Mouse (Mus musculus) erythroid progenitor cell, adult 5-6 weeks (primary cell): ENCODE results near the gene Mif. TPM values are rescaled to one million over a fixed set of nuclear protein-coding genes. Genes with fewer than 3 reads are reported as not detected.
"Not testable (repeated sequence)": the region's sequence is repeated elsewhere in the genome, so short reads cannot be mapped to it uniquely, and the experiment has no call there.

Source experiments
- ATAC-seq: replicated peaks from 2 replicates; pipeline ENCODE4 v1.8.0; 2016; ENCODE audit warnings: moderate number of reproducible peaks, mild to moderate bottlenecking, moderate TSS enrichment, inconsistent platforms; ENCODE audit not compliant: poor library complexity, low FRiP score, severe bottlenecking
- total RNA-seq, 2 experiments: library from RNA; stranded (forward) in 1 of 2; stranded (reverse) in 1 of 2; fragments of 150-400 nt in 1 of 2; fragments of 186-747, 209-891 nt in 1 of 2; gene quantifications; 2 replicates each; pipeline versions ENCODE4 v1.2.3 to v1.2.4; 2015 to 2017; ENCODE audit warnings: low replicate concordance in 2 of 2

Mif gene
- total RNA-seq, 2 experiments from 2014 or later, result 14.8 to 54.9 TPM

DNA sequence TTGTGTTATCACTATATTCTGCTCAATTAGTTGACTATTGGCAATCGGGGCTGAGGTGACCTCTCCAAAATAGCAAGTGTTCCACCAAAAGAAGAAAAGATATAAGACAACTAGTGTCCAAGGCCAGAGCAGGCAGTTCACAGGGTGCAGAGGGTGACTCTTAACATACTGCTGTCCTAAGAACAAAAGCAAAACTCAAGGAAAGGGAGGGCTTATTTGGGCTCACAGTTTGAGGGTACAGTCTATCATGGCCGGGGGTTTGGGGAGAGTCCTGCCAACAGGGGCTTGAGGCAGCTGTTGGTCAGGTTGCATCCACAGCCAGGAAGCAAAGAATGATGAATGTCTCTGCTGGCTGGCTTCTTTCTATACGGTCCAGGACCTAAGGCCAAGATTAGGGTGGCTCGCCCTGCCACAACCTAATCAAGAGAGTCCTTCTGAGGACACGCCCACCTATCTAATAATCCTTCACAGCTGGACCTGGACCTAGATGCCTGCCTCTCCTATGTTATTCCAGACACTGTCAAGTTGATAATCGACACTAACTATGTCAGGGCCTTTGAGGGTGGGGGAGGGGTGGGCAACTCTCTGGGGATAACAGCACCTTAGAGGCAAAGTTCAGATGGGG lies 14.6 kb downstream of the Mif start:
- peak; percentile 97 for ATAC-seq

DNA sequence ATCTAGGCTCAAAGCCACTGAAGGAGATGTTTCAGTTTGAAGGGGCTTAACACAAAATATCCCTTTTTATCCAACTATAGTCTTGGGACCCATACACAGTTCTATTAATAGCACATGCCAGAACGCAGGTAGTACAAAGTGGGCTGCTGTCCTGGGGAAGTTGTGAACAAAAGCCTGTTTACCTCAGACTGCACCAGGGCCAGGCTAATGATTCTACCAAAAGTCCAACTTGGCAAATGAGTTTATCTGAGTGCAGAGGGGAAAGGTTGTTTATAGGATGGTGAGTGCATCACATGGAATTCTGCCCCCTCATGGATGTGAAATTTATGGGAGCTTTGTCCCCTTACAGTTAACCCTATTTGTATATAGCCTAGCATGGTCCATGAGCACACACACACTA lies 15.2 kb downstream of the Mif start:
- ATAC-seq, result peak; percentile 7

DNA sequence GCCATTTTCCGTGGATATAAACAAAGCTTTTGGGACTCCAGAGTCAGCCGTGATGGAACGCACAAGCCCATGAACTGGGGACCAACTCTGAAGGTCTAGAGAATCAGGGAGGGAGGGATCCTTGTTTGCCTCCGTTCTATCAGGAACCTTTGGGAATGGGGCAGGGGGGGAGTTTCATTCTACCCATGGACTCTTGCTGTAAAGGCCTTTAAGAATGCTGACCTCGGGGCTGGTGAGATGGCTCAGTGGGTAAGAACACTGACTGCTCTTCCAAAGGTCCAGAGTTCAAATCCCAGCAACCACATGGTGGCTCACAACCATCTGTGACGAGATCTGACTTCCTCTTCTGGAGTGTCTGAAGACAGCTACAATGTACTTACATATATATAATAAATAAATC lies 16.1 kb downstream of the Mif start:
- ATAC-seq, result not testable (repeated sequence)

- ATAC-seq, result no peak
Measured at GRCm38 (mm10) chr10:75839092-75839491, 20.9 kb downstream of the Mif start.

DNA sequence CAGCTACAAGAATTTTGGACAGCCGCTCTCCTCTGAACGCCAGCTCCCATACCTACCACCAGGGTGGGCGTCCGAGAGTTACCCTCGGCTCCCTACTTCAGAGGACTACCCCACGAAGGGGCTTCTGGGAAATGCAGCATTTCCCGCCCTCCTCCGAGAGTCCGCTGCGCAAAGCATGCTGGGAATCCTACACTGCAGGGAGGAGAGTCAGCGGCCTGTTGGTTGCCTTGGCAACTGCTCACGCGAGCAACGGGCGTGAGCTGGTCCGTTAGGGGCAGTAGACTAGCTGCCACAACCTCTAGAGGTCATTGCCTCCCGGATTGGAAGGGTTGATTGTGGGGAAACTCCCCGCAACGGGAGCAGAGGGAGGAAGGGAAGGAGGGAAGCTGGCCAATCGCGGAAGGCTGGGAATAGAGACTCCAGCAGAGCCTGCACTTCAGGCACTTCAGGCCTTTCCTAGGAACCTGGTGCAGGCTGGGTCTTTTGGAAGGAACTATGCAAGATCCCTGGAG lies 22.7 kb downstream of the Mif start, which contains the start of gene Gstt2:
Gene Gstt2 (minus strand): TSS at position 177 of the 512 bp plus-strand sequence.
- peak; percentile 82 for ATAC-seq

DNA sequence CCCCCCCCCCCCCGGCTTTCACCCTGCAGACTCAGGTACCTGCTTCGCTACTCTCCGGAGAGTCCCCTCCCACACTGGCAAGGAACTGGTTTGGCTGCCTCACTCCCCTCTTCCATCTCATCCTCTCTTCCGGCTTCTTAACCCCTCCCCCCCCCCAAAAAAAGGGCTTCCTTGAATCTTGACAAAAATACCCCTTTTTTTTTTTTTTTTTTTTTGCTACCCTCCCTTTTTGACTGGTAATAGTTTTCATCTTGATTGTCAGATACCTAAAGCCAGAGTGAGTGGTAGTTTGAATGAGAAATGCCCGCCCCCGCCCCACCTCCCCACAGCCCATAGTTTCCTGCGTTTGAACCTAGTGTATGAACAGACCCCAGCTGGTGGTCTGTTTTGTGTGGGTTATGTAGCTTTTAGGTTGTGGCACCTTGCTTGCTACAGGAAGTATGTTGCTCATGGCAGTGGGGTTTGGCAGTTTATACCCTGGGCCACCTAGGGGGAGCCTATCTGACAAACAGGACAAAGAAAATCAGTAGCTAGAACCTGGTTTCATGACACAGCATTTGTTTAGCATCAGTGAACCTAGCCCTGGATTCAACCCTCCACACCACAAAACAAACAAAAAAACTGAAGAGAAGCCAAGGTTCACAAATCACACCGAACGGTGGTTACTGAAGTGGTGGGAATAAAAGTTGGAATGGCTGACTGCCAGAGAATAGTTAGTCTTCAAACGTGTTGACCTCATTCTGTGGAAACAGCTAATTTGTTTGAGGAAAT lies 24.1 kb downstream of the Mif start:
- ATAC-seq, result no peak

- peak; percentile 41 for ATAC-seq
Measured at GRCm38 (mm10) chr10:75835307-75835706, 24.7 kb downstream of the Mif start.

- ATAC-seq, result 0 out of 2 replicates have a peak, but pooled peaks have one; percentile 1
Measured at GRCm38 (mm10) chr10:75834721-75835120, 25.3 kb downstream of the Mif start.

DNA sequence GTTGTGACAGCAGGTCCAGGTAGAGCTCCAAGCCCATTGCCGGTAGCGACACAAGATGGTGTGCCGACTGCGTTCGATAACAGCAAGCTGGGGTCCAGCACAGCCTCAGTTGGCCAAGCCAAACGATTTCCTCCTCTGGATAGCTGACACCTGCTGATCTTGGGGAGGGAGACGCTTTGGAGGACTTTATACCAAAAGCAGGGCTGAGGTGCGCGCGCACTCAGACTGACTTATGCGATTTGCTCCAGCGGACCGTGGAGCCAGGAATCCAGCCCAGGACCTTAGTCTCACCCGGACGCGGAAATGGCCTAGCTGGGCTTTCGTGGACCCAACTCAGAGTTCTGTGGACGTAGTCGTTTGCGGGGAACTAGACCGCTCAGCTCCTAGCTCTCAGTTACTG lies 25.8 kb downstream of the Mif start:
- peak; percentile 45 for ATAC-seq

DNA sequence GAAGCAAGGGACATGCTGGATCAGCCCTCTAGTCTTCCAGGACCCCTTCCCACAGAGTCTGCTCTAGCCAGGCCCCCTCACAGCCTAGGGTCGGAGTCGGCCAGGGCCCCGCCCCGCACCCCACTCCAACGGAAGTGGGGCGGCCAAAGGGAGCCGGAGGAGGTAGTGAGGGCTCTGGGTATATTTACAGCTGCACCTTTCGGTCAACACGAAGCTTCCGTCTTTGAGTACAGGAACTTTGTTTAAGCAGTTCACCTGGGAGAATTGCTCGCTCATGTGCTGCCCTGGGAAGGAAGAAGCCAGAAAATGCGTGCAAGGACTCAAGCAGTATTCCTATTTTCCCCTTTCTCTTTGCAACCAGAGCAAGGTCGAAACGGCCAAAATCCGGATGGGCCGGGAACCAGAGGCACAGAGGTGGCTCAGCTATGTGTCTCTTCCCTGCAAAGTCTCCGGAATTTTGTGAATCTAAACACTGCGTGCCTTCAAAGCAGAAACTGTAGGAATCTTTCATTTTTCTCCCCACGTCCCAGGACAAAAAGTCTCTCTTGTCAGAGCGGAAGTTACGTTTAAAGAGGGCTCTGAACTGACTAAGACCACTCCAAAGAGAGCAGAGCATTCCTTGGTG lies 26.5 kb downstream of the Mif start:
- no peak for ATAC-seq

DNA sequence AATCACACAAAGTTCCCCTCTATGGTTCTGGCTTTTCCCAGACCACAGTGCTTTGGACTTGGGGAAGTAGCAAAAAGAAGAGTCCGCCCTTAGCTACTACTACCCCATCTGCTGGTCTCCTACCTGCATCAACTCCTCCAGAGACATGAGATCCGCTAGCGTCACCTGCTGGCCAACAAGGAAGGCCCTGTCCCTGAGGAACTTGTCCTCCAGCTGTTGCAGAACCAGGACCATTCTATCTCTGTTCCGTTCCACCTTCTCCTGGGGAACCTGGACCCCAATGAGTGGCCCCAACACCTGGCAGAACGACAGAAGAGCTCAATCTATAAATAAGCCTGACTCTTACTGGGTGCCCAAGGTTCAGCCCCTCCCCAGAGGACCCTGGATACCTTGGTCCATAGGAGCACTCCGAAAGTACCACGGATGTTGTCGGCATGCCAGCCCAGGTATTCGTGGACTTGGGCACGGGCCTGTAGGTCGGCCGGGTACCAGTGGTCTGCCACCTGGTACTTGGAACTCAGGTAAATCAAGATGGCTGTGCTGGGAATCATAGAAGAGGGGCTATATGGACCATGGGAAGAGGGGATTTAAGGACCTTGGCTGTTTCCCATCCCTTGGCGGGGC lies 27.7 kb downstream of the Mif start:
- ATAC-seq, result 0 out of 2 replicates have a peak, but pooled peaks have one; percentile 28

DNA sequence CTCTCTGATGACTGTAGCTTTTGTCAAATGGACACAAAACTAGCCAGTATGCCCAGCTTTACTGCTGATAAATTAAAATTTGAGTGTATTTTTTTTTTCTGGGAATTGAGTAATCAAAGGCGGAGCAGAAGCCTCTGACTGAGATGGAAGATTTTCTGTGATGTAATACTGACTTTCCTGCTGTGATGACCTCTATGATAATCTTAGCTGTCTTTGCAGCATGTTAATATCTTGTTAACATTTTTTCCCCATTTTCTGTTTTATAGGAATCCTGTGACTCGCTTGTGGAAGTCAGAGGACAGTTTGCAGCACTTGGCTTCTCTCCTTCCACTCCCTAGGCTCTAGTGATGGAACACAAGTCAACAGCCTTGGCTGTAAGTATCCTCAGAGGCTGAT lies 29.8 kb downstream of the Mif start:
- ATAC-seq, result no peak

DNA sequence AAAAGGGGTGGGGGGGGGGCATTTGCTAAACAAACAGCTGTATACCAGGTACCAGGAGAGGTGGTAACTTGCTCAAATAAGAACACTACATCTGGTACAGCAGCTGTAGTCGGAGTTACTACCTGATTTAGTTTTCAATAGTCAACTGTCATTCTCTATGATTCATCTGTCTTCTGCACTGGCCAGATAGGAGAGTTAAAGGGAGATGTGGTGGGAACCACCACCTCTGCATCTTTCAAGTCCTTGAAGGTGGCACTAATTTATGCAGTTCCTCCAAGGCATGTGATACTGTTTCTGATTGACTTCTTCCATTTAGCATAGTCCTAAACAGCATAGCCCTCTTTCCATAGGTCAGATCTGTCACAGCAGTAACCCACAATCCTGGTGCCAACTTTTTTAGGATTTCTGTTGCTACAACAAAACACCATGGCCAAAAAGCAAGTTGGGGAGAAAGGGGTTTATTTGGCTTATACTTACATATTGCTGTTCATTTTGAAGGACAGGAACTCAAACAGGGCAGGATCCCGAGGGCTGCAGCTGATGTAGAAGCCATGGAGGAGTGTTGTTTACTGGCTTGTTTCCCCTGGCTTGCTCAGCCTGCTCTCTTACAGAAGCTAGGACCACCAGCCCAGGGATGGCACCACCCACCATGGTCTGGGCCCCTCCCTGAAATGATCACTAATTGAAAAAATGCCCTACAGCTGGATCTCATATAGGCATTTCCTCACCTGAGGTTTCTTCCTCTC lies 30.3 kb downstream of the Mif start:
- no peak for ATAC-seq

- ATAC-seq, result no peak
Measured at GRCm38 (mm10) chr10:75828500-75828931, 31.5 kb downstream of the Mif start.

DNA sequence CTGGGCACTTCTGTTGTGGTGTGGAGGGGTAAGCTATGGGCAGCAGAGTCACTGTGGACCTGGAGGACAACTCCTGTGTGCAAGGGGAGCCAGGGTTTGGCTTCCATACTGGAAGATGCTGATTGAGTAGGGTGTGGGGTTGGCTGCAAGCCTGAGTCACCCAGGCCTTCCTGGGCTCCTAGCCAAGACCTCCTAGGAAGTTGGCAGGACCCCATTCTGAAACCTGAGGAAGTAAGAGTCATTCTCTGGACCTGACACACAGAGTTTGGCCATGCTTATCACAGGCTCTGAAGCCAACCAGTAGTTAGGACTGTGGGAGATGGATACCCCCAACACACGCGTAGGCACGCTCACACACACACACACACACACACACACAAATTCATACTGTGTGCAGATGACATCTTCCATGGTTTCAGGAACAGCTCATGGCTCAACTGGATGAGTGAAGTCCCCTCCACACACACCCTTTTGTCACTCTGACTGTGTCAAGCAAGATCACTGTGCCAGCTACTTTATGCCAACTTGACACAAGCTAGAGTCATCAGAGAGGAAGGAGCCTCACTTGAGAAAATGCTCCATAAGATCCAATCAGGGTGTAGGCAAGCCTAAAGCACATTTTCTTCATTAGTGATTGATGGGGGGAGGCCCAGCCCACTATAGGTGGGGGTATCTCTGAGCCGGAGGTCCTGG lies 32.2 kb downstream of the Mif start:
- 0 out of 2 replicates have a peak, but pooled peaks have one; percentile 22 for ATAC-seq

GRCm38 (mm10) chr10:75824530-75824929 lies 35.5 kb downstream of the Mif start:
- ATAC-seq, result no peak

GRCm38 (mm10) chr10:75823782-75824181 lies 36.3 kb downstream of the Mif start:
- no peak for ATAC-seq

DNA sequence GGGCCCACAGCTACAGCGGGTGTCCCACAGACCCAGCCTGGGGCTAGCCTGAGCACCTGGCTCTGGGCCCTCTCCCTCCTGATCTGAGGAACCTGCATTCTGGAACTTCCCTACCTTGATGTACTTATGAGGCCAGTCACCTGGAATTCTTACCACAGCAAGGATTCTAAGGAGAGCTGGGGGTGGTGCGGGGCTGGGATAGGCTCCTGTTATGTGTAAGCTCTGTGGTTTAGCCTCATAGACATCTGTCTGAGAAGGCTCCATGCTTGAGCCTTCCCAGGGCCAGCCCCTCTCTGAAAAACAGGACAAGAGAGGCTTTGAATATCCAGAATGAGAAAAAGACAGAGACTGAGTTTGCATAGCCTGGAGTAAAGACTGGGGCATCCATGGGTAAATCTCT lies 37.6 kb downstream of the Mif start, which contains the start of gene Gstt4:
Gene Gstt4 (minus strand): TSS at position 101 of the 400 bp plus-strand sequence.
- no peak for ATAC-seq

DNA sequence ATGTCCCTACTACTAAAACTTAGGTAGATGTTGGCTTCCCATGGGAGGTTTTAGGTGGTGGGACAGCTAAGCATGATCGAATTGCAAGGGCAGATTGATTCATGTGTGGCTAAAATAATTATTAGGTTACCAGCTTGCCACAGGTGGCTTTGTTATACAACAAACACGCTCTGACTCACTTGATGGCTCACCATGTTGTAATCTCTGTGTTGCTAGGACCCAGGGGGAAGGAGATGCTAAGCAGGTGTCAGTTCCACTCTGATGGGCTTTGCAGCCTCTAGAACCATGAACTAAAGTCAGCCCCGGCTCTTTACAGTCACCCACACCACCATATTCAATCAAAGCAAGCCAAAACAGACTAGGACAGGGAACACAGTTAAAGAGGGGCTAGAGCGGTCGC lies 40.2 kb downstream of the Mif start:
- ATAC-seq, result no peak
